Mouse (Mus musculus) cerebellum, postnatal 25 days (tissue): Measurements from ENCODE around the gene Eloa.
"Not testable (repeated sequence)": the region's sequence is repeated elsewhere in the genome, so short reads cannot be mapped to it uniquely, and the experiment has no call there.

Source experiments
- DNase-seq, 2 experiments: peaks; one replicate each; pipeline ENCODE4 v3.0.0; 2021; ENCODE audit warnings: mixed read lengths in 2 of 2

Gene Eloa

GRCm38 (mm10) chr4:135980223-135980622 is 41.3 kb downstream of the Eloa start:
- not testable (repeated sequence) for DNase-seq

- peak in 1 of 2 experiments; percentile 19 for DNase-seq
These were observed 45.4 kb downstream of the Eloa start for GRCm38 (mm10) chr4:135976146-135976545.

DNA sequence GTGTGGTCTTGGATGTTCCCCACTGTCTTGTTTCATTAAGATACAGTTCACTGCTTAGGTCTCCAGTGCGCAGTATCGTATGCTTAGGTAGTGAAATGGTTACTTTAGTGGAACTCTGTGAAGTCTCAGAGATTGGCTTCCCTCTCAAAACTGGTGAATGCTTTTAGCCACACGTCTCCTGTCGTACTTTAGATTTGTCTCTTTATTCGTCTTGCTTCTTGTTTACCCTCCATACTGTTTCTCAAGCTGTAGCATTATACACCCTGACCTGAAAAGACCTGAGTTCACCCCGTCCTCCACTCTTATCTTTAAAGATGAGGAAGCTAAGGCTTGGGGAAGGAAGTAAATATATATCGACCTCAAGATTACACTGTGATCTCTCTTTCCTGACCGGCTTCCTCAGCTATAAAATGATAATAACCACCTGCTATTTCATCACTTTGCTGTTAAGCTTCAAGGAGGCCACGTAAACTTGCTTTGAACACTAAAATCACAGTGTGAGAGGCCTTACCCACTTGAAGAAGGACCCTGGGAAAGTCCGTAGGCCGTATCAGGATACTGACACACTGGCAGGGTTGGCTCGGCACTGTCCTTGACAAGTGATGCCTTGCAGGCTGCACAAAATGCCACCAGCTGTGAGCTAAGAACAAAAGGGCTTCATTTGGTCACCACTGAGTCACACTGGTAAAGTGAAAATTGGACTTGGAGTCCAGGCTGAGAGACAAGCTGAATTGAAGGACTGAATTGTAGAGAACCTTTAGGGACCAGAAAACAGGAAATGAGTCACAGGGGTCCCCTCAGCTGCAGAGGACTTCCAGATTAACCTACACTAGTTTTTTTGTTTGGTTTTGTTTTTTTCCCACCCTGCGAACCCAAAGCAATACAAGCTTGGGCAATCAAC is 48.4 kb downstream of the Eloa start:
- no peak for DNase-seq

DNA sequence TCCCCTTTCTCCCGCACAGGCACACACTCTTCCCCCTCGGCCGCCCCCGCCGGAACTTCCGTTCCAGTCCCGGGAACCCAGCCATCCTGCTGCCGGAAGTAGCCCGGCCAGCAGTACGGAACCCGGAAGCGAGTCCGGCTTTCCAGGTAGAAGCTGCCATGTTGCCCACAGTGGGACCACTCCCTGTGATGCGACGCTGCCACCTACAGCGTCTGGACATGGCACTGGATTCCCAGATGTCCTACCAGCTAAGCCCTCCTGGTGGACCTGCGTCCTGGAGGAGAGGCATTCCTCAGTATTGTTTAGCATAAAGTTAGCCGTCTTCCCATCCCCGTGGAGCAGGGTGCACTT is 49.0 kb downstream of the Eloa start, which contains the start of gene Lypla2:
Gene Lypla2 (minus strand): TSS at position 71 of the 351 bp plus-strand sequence.
- peak; percentile 90 to 94 for DNase-seq

- DNase-seq: no peak
These were observed 49.6 kb downstream of the Eloa start for GRCm38 (mm10) chr4:135971805-135972555.

DNA sequence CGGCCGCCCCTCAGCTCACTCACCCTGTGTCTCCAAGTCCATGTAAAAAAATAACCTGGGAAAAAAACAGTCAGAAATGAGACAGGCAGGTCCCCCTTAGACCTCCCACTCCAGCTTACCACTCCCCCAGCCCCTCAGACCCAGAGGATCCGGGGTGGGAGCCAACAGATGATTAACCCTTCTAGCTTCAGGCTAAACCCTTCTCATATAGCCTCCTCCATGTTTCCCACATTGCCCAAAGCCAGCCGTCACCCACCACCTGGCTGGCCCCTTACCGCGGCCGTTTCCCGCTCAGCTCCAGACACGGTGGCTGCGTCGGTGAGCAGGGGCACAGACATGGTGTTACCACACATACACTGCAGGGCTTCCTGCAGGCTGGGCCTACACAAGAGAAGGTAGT is 51.0 kb downstream of the Eloa start:
- no peak for DNase-seq

DNA sequence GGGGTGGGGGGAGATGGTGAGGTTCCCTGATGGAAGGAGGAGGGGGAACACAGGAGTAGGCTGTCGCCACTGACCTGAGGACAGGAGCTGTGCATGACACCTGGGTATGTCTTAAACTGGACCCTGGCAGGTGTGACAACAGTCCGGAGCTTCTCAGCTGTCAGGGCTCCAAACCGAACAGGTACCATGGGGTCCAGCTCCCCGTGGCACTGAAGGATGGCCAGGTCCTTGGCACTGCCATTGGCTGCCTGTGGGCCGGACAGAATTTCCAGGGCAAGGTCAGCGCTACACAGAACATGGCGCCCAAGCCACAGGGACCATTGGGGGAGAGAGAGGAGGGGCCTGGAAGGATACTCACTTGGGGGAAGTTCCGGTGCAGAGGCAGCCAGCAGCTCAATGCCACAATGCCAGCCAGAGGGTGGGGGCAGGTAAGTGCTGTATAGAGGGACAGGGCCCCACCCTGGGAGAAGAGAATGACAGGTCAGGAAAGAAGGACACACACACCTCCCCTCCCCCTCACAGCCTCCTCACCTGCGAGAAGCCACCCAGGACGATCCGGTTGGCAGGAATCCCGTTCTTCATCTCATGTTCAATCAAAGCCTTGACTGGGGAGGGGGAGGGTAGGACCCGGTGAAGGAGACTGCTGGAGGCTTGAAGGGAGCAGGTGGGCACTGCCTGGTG is 52.4 kb downstream of the Eloa start:
- DNase-seq: no peak

- no peak for DNase-seq
These were observed 53.2 kb downstream of the Eloa start for GRCm38 (mm10) chr4:135968271-135968869.

DNA sequence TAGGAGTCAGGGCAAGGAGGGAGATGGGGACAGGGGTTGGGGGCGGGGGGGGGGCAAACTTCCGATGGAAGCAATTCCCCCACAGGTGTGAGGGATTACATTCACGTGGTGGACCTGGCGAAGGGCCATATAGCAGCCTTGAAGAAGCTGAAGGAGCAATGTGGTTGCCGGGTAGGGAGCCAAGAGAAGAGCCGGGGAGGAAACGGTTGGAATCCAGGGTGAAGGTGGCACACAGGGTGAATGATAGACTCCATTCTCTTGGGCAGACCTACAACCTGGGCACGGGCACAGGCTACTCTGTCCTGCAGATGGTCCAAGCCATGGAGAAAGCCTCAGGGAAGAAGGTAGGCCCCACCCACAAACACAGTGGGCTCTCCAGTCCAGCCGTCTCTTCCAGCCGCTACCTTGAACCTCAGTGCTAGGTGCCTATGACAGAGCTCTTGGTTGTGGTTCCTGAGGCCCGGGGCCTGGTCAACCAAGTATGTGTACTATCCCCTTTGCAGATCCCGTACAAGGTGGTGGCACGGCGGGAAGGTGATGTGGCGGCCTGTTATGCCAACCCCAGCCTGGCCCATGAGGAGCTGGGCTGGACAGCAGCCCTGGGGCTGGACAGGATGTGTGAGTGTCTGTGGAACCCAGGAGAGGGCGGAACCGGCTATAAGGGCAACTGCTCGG is 54.3 kb downstream of the Eloa start:
- no peak for DNase-seq

DNA sequence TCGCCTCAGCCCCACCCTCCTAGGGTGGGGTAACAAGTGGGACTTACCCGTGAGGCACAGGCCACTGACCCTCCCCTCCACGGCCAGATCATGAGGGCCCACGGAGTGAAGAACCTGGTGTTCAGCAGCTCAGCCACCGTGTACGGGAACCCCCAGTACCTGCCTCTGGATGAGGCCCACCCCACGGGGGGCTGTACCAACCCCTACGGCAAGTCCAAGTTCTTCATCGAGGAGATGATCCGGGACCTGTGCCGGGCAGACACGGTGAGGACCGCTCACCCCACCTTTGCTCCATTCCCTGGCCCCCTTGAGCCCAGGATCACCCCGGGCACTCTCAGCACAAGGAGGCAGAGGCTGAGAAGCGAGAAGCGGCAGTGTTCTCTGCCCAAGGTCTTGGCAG is 55.3 kb downstream of the Eloa start:
- no peak for DNase-seq

GRCm38 (mm10) chr4:135965113-135965512 is 56.5 kb downstream of the Eloa start:
- no peak for DNase-seq

DNA sequence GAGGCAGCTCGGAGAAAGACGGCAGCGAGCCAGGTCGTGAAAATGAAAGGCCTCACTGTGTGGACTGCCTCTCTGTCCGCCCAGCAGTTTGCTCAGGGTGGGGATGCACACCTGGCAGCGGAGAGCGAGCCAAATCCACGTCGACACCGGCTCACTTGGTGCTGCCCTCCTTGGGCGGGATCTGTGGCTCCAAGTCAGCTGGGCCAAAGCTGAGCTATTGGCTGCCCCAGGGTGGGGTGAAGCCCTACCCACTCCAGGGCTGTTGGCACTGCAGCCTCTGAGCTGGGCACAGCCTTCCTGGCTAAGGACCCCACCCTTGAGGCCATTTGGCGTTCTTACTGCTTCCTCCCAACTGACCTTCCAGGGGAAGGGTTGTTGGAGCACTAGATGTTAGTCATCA is 57.1 kb downstream of the Eloa start:
- DNase-seq: peak; percentile 66 to 75

- peak; percentile 97 to 99 for DNase-seq
These were observed 57.9 kb downstream of the Eloa start, which contains the start of gene Gale for GRCm38 (mm10) chr4:135963457-135964193. Gene Gale (plus strand): TSS chr4:135963727.

GRCm38 (mm10) chr4:135962946-135963345 is 58.6 kb downstream of the Eloa start:
- no peak for DNase-seq

DNA sequence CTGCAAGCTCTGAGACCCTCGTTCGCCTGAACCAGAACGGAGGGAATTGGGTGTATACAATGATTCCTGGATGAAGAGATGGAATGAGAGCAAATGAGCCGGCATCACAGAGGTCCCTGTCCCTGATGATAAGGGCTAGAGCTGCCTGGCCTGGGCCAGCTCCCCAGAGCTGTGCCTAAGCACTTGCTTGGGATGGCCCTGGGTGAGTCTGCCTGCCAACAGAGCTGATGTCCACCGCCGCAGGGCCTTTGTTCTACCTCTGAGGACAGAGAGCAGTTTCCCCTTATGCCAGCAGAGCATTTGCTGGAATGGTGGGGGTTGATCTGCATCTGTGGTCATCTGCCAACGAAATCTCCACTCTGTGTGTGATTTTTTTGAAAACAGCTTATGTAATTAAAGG is 59.4 kb downstream of the Eloa start:
- peak in 1 of 2 experiments; percentile 27 for DNase-seq

DNA sequence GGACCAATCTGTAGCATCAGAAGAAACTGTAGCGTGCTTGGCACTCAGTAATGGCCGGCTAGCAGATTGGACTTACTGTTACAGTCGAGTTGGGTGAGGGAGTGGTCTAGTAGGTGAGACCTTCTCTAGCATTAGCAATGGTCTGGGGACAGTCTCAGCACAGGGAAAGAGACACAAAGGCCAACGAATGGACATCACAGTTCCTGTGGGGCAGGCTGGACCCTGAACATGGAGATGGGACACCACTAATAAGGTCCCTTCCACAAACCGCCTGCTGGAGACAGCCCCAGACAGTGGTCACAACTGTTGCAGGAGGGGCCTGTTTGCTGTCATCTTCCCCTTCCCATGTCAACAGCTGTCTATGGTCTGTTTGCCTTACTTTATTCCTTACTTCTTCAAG is 59.9 kb downstream of the Eloa start:
- no peak for DNase-seq

DNA sequence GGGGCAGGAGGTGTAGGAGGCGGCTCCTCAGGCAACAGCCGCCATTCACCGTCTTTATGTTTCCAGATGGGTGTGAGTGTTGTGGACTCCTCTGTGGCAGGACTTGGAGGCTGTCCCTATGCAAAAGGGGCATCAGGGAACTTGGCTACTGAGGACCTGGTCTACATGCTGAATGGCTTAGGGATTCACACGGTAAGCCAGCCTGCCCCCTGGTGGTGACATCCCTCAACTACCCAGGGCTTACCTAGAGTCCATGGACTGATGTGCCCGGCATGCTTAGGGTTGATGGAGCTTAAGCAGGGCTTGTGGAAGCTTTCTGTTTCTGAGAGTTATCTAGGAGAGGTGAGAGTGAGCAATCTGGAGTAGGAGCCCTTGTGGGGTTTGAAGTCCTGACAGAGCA is 60.8 kb downstream of the Eloa start:
- peak; percentile 84 to 92 for DNase-seq

DNA sequence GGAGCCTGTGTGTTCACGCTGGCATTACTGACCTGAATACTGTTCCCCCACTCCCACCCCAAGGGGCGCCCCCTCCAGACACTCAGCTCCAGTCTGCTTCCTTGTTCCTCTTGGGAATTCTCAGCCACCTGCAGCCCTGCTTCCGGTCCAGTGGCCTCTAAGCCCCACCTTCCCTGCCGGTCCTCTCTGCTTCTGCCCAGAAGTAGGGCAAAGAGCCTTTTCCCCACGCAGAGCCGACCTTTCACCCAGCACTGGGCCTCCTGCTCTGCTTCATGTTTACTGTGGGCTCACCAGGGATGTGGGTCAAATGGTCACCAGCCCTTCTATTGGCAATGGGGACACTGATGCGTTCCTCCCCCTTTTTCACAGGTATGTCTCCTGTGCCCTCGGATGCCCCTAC is 63.2 kb downstream of the Eloa start:
- no peak for DNase-seq

DNA sequence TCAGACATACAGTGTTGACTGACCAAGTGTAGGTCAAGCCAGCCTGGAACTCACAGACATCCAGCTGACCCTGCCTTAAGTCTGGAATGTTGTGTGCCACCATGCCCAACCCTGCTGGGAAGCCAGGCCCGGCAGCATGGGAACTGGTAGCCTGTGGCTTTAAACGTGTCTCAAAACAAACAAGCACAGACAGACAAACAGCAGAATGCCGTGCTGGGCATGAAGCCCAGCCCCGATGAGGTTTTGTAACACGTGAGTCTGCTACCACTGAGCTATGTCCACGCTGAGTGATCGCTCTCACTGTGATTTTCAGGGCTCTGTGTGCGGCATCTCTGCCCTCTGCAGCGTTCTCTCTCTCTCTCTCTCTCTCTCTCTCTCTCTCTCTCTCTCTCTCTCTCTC is 65.7 kb downstream of the Eloa start:
- no peak for DNase-seq

GRCm38 (mm10) chr4:135954241-135954640 is 67.3 kb downstream of the Eloa start:
- peak; percentile 81 to 89 for DNase-seq
